Mouse (Mus musculus) thymus, adult 2 months (tissue): ENCODE results near the gene Tango2.

Experiments used
- CTCF ChIP-seq: fragments of 200-500 bp; IDR thresholded peaks from 2 replicates; pipeline ENCODE4 v1.5.1; 2012; ENCODE audit warnings: mild to moderate bottlenecking, control low read depth, low read length, moderate library complexity, borderline replicate concordance; ENCODE audit not compliant: control insufficient read depth, poor library complexity, insufficient read depth; ENCODE audit errors: extremely low read depth
- POLR2A ChIP-seq: fragments of 200-500 bp; IDR thresholded peaks from 2 replicates; pipeline ENCODE4 v1.6.1; 2012; ENCODE audit warnings: mild to moderate bottlenecking, low read length, control low read depth, moderate library complexity; ENCODE audit not compliant: control insufficient read depth, poor library complexity, insufficient read depth; ENCODE audit errors: extremely low read depth

DNA sequence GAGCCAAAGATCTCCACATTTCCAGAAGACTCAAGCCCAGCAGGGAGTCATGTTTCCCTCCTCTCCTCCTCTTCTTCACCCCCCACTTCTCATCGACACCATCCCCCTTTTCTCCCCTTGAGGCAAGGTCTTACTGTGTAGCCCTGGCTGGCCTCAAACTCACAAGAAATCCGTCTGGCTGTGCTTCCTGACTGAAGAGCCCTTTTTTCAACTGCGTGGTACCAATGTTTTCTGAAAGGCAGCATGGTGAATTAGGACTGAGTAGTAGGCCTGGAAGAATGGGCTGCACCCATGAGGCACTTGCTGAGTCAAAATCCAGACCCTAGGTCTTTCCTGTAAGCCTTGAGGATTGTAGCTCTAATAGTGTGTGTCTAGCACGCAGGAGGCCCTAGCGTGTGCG is 42.5 kb upstream of the Tango2 start:
- no peak for TF ChIP-seq CTCF
- TF ChIP-seq POLR2A = no peak
